Mouse (Mus musculus): ENCODE data around the gene Mtcl1.

DNA sequence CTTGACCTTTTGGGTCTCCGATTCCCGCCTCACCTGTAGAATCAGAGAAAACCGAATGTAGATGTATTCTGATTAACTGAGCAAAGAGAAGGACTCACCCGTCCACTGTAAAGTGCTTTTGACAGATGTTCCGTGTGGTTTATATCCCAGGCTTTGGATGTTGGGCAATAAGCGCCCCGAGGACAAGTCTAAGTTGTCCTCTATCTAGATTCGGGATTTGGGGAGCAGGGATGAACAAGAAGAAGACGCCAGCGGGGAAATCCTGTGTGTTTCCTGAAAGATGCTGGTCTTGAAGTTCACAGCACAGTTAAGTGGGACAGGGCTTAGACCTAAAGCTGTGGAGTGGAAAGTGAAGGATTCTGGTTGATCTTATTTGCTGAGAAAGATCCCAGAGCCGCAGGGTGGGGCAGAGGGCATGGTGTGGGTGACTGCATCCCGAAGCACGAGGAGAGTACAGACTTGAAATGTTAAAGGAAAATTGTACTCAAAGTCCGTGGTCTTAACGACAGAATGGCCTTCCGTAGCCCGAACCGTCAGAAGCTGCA is 1.0 kb upstream of the Mtcl1 start:
- TF ChIP-seq CTCF (IDR thresholded peaks at IDR 0.05; ENCODE audit: low read depth) (no peak), EP300 (IDR thresholded peaks at IDR 0.05; ENCODE audit: low read depth) (no peak)

All from liver, embryonic 14.5 days (tissue).